Mouse (Mus musculus) kidney, adult 2 months (tissue): ENCODE results near the gene Vti1b. TPM values are rescaled to one million over a fixed set of nuclear protein-coding genes. Genes with fewer than 3 reads are reported as not detected.

Source experiments
- DNase-seq: peaks from one replicate; pipeline ENCODE4 v3.0.0; 2021
- H3K27ac ChIP-seq: fragments of 200-500 bp; 2 replicates; pipeline ENCODE4 v1.5.1; 2012; ENCODE audit warnings: low read depth, low read length, control low read depth, inconsistent platforms; ENCODE audit not compliant: insufficient read depth
- H3K27me3 ChIP-seq: fragments of 200-500 bp; replicated peaks from 2 replicates; pipeline ENCODE4 v1.6.1; 2012; ENCODE audit warnings: mild to moderate bottlenecking, moderate library complexity, low read length, inconsistent platforms; ENCODE audit not compliant: control insufficient read depth, insufficient read depth
- H3K36me3 ChIP-seq: fragments of 200-500 bp; 2 replicates; pipeline ENCODE4 v1.6.1; 2012; ENCODE audit warnings: mild to moderate bottlenecking, moderate library complexity, low read length, inconsistent platforms; ENCODE audit not compliant: control insufficient read depth, insufficient read depth
- H3K4me1 ChIP-seq: fragments of 200-500 bp; 2 replicates; pipeline ENCODE4 v1.6.1; 2011; ENCODE audit warnings: low read length; ENCODE audit not compliant: control insufficient read depth, insufficient read depth
- H3K4me3 ChIP-seq: fragments of 200-500 bp; 2 replicates; pipeline ENCODE4 v1.5.1; 2011; ENCODE audit warnings: mild to moderate bottlenecking, low read depth, low read length, control low read depth; ENCODE audit not compliant: insufficient read depth
- CTCF ChIP-seq: fragments of 200-500 bp; conservative IDR thresholded peaks from 2 replicates; pipeline ENCODE4 v1.5.1; 2011; ENCODE audit warnings: low read depth, mild to moderate bottlenecking, control low read depth, low read length, moderate library complexity, mixed read lengths; ENCODE audit not compliant: insufficient read depth, insufficient read length
- POLR2A ChIP-seq: fragments of 200-500 bp; IDR thresholded peaks from one replicate; pipeline ENCODE4 v1.6.1; 2011; ENCODE audit warnings: low read depth, low read length, control low read depth
- WGBS: fragments of 180-500 bp; shearing (Covaris S2); methylation state at CpG from one replicate; pipeline ENCODE4 v1.1.7; 2018; 5-methylcytosine and 5-hydroxymethylcytosine counted together
- polyA plus RNA-seq: library from polyadenylated mRNA; depleted of rRNA; stranded (reverse); fragments of >200 nt; gene quantifications from 2 replicates; pipeline ENCODE4 v1.2.3, GENCODE M21; 2012

Gene Vti1b
- polyA plus RNA-seq, 1 experiment: 50.7 TPM

- Histone ChIP-seq H3K4me1 (peaks cover 6% of the 10 kb centered on the region; the same call in 1 of the 2 replicates), H3K36me3 (no peaks in the 10 kb centered on the region; the same call in 1 of the 2 replicates), H3K4me3 (peak overlapping the region; percentile 92), H3K27ac (no peak overlapping the region), H3K27me3 (no peaks in the 10 kb centered on the region)
- WGBS: 18% methylated on average over 12 of the region's 12 CpGs
- DNase-seq: no peak
- TF ChIP-seq CTCF: no peak
- TF ChIP-seq POLR2A: no peak
Observed at GRCm38 (mm10) chr12:79171269-79171995, 1.0 kb downstream of the Vti1b start.

DNA sequence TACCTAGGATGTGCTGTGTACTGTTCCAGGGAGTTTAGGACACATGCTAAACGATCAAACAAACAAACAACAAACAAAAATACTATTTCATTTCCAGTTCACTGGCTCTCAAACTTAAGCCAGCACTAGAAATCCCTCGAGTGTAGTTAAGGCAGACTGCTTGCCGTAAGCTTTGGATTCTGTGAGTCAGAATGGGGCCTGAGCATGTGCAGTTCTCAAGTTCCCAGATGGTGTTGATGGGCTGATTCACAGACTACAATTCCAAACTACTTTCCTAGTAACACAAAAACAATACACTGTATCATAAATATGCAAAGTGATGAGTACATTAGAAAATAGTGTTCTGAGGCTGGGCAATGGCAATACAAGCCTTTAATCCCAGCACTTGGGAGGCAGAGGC, 2.0 kb downstream of the Vti1b start:
- 61% methylated on average over 3 of the region's 3 CpGs for WGBS
- Histone ChIP-seq H3K36me3 (no peaks in the 10 kb centered on the region; the same call in 1 of the 2 replicates), H3K4me3 (no peak overlapping the region), H3K27me3 (no peaks in the 10 kb centered on the region), H3K27ac (no peak overlapping the region), H3K4me1 (peaks cover 6% of the 10 kb centered on the region; the same call in 1 of the 2 replicates)
- DNase-seq: no peak
- no peak for TF ChIP-seq POLR2A

DNA sequence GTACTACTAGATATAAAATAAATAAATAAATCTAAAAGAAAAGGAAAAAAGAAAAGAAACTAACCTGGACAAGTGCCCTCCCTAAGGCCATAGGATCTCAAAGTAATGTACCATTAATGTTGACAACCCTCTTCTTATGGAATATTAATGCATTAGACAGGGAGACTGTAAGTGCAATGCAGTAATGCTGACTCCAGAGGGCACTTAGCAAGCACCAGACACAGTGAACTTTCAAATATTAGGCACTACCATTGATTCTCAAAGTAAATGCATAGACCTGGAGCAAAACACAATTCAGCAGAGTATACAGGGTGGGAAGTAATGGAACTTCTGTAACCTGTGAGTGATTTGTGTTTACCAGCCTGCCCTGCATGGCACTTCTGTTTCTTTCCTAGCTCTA, 3.3 kb downstream of the Vti1b start:
- H3K27ac ChIP-seq: no peak overlapping the region
- H3K4me3 ChIP-seq: no peak overlapping the region
- no peaks in the 10 kb centered on the region; the same call in 1 of the 2 replicates for H3K36me3 ChIP-seq
- TF ChIP-seq CTCF (no peak), POLR2A (no peak)
- H3K4me1 ChIP-seq: peaks cover 6% of the 10 kb centered on the region; the same call in 1 of the 2 replicates
- H3K27me3 ChIP-seq: no peaks in the 10 kb centered on the region
- DNase-seq: no peak

DNA sequence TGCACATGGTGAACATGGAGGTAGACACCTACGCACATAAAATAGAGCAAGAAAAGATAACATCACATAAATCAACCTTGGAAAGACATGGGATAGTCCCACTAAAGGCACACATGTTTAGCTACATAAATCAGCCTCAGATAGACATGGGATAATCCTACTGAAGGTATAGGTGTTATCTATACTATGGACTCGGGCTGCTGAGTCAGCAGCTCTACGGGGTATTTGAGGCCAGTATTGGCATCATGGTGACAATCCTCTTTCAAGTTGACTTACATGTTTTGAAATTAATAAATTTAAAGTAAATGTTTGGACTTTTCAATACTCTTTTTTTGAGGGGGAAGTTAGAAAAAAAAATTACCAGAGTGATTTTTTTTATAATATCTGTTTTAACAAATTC, 9.6 kb downstream of the Vti1b start:
- TF ChIP-seq POLR2A: no peak
- TF ChIP-seq CTCF: no peak
- no peak overlapping the region for H3K27ac ChIP-seq
- no peaks in the 10 kb centered on the region for H3K4me1 ChIP-seq
- WGBS: 96% methylated on average over 3 of the region's 3 CpGs
- peaks cover 11% of the 10 kb centered on the region for H3K36me3 ChIP-seq
- no peaks in the 10 kb centered on the region for H3K27me3 ChIP-seq
- DNase-seq: no peak
- H3K4me3 ChIP-seq: no peak overlapping the region

DNA sequence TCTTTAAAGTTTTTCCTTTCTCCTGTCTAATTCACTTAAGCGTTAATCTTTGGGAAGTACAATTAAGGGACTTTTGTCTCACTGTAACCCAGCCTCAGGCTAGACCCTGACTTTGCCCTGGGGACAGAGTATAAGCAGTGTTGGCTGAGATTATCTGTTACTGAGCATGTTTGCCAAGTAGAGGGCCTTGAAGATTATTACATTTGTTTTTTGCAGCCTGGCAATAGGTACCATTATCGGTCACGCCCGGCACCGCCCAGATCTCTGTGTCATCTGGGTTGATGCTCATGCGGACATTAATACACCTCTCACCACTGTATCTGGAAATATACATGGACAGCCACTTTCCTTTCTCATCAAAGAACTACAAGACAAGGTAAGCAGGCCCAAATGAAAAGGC, 22.8 kb downstream of the Vti1b start:
- Histone ChIP-seq H3K36me3 (no peaks in the 10 kb centered on the region), H3K4me3 (no peak overlapping the region), H3K4me1 (no peaks in the 10 kb centered on the region), H3K27me3 (no peaks in the 10 kb centered on the region; the same call in 1 of the 2 replicates), H3K27ac (no peak overlapping the region)
- DNase-seq: no peak
- TF ChIP-seq POLR2A (no peak), CTCF (no peak)
- WGBS: 91% methylated on average over 6 of the region's 6 CpGs

- H3K27ac ChIP-seq: no peak overlapping the region
Observed at GRCm38 (mm10) chr12:79141384-79141783, 31.1 kb downstream of the Vti1b start.

DNA sequence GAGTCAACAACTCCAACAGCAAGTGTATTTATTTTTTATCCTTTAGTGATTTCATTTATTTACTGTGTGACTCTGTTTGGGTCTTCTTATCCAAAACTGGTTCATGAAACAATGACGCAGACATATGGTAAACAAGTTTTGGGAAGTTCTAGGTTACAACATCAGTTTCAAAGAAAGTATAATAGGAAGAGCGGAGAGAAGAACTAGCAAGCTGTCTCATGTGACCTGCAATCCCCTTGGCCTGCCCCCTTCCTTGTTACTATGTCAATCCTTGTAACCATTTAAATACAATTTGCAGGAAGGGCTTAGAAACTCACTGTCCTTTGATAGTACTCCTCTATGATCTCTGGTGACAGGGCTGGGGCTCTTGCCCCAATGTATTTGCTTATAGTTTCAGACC, 31.7 kb downstream of the Vti1b start:
- no peak overlapping the region for H3K4me3 ChIP-seq
- WGBS: 92% methylated on average over 2 of the region's 2 CpGs
- H3K36me3 ChIP-seq: no peaks in the 10 kb centered on the region
- no peaks in the 10 kb centered on the region for H3K4me1 ChIP-seq
- no peak overlapping the region for H3K27ac ChIP-seq
- no peaks in the 10 kb centered on the region for H3K27me3 ChIP-seq
- TF ChIP-seq POLR2A (no peak), CTCF (no peak)
- no peak for DNase-seq

More at GRCm38 (mm10) chr12:79141384-79141783, 31.1 kb downstream of the Vti1b start:
- no peak for DNase-seq
- Histone ChIP-seq H3K4me3 (no peak overlapping the region), H3K4me1 (no peaks in the 10 kb centered on the region), H3K27me3 (no peaks in the 10 kb centered on the region), H3K36me3 (no peaks in the 10 kb centered on the region)
- TF ChIP-seq POLR2A (no peak), CTCF (no peak)
